Mouse (Mus musculus) cerebellum, postnatal 10 days (tissue): ENCODE results near the gene Prss41.
"Not testable (repeated sequence)": the region's sequence is repeated elsewhere in the genome, so short reads cannot be mapped to it uniquely, and the experiment has no call there.

Experiments used
- DNase-seq, 2 experiments: peaks; one replicate each; pipeline ENCODE4 v3.0.0; 2021; ENCODE audit warnings: mixed read lengths in 2 of 2

The Prss41 gene

GRCm38 (mm10) chr17:23843812-23844273 is at the start of gene Prss41, which contains the start of gene Prss32:
Gene Prss41, minus strand, starts transcription at chr17:23844172.
Gene Prss32, plus strand, starts transcription at chr17:23843855.
- DNase-seq = peak; percentile 73 to 83

- not testable (repeated sequence) for DNase-seq
Measured at GRCm38 (mm10) chr17:23880576-23880975, 36.6 kb upstream of the Prss41 start, which contains the start of the genes Dcpp1 and Dcpp2. Gene Dcpp1, plus strand, starts transcription at chr17:23880876. Gene Dcpp2, plus strand, starts transcription at chr17:23880880.

GRCm38 (mm10) chr17:23877166-23877565 is 33.2 kb upstream of the Prss41 start:
- DNase-seq = peak in 1 of 2 experiments; percentile 27

GRCm38 (mm10) chr17:23876741-23877140 is 32.8 kb upstream of the Prss41 start:
- peak in 1 of 2 experiments; percentile 48 for DNase-seq

- peak; percentile 75 to 80 for DNase-seq
Measured at GRCm38 (mm10) chr17:23873884-23874856, 30.2 kb upstream of the Prss41 start.

- DNase-seq = no peak
Measured at GRCm38 (mm10) chr17:23868513-23868912, 24.5 kb upstream of the Prss41 start.

- DNase-seq = no peak
Measured at GRCm38 (mm10) chr17:23867756-23868155, 23.8 kb upstream of the Prss41 start, which contains the start of gene Prss21. Gene Prss21, plus strand, starts transcription at chr17:23868056.

- DNase-seq = peak in 1 of 2 experiments; percentile 53
Measured at GRCm38 (mm10) chr17:23862926-23863325, 19.0 kb upstream of the Prss41 start.

- no peak for DNase-seq
Measured at GRCm38 (mm10) chr17:23857913-23858312, 13.9 kb upstream of the Prss41 start.

- no peak for DNase-seq
Measured at GRCm38 (mm10) chr17:23857193-23857592, 13.2 kb upstream of the Prss41 start.

GRCm38 (mm10) chr17:23854229-23854765 is 10.3 kb upstream of the Prss41 start:
- DNase-seq = no peak

GRCm38 (mm10) chr17:23853292-23853691 is 9.3 kb upstream of the Prss41 start:
- peak; percentile 86 for DNase-seq

- peak; percentile 82 to 89 for DNase-seq
Measured at GRCm38 (mm10) chr17:23850853-23851749, 7.1 kb upstream of the Prss41 start.

GRCm38 (mm10) chr17:23850028-23850427 is 6.1 kb upstream of the Prss41 start:
- no peak for DNase-seq

GRCm38 (mm10) chr17:23843141-23843811 is 696 bp downstream of the Prss41 start:
- DNase-seq = peak in 1 of 2 experiments; percentile 34

- DNase-seq = peak; percentile 79 to 86
Measured at GRCm38 (mm10) chr17:23841145-23841544, 2.8 kb downstream of the Prss41 start.

- DNase-seq = no peak
Measured at GRCm38 (mm10) chr17:23836006-23836575, 7.9 kb downstream of the Prss41 start, which contains the start of gene Prss33. Gene Prss33, minus strand, starts transcription at chr17:23836056.

GRCm38 (mm10) chr17:23831201-23831600 is 12.8 kb downstream of the Prss41 start:
- no peak for DNase-seq

GRCm38 (mm10) chr17:23829064-23829619 is 14.8 kb downstream of the Prss41 start, which contains the start of gene Elob:
Gene Elob, minus strand, starts transcription at chr17:23829136.
- peak; percentile 91 to 94 for DNase-seq

GRCm38 (mm10) chr17:23828271-23829001 is 15.5 kb downstream of the Prss41 start:
- peak; percentile 77 to 81 for DNase-seq
